20 mouse cellular contexts compared by ENCODE assay signal in the genomic region with DNA sequence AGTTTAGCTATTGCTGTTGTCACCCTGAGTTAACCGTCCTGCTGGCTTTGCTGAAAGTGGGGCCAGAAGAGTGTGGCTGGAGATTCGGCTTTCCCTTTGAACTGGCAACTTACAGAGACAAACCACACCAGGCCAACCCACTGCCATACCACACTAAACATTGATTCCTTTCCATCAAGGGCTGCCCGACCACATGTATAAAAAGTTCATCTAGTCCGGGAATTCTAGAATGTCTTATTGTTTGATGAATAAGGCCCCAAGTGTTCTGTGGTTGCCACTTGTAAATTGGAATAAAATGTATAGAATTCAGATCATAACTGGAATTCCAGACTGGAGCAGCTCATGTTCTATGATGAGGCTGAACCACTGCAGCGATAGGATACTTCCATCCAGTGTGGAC.
"Had no signal": no experiment of that assay in that cellular context is flagged by ENCODE, and none has a peak within 500 bp of the region (broad histone marks: within the 10 kb centered on the region; RNA-seq: fewer than 3 reads in every experiment).

No protein-coding gene starts in this region.

- ATAC-seq: liver, postnatal 0 days had no signal

- DNase-seq: kidney, postnatal 14 days; kidney, postnatal 4 days; left cerebral cortex, postnatal 4 days; liver, postnatal 0 days; lung, postnatal 10 days; lung, postnatal 4 days; midbrain, embryonic 14.5 days; right cerebral cortex, adult 18-20 months; right cerebral cortex, postnatal 14 days; right cerebral cortex, postnatal 4 days; thymus, postnatal 36 days had no signal

- H3K9me3 ChIP-seq: limb, embryonic 12.5 days; limb, embryonic 15.5 days; lung, embryonic 15.5 days; neural tube, embryonic 12.5 days; neural tube, embryonic 15.5 days had no signal

- H3K4me1 ChIP-seq: limb, embryonic 12.5 days; lung, embryonic 15.5 days had no signal

- H3K9ac ChIP-seq: limb, embryonic 12.5 days; limb, embryonic 15.5 days; liver, embryonic 14.5 days; liver, postnatal 0 days; lung, embryonic 15.5 days; neural tube, embryonic 12.5 days; neural tube, embryonic 15.5 days had no signal

- H3K27me3 ChIP-seq: limb, embryonic 12.5 days; limb, embryonic 15.5 days; lung, embryonic 15.5 days; neural tube, embryonic 12.5 days; neural tube, embryonic 15.5 days had no signal

- H3K4me2 ChIP-seq: limb, embryonic 12.5 days; limb, embryonic 15.5 days; liver, embryonic 11.5 days; lung, embryonic 15.5 days; midbrain, embryonic 11.5 days; neural tube, embryonic 12.5 days; neural tube, embryonic 15.5 days had no signal

- H3K4me3 ChIP-seq: limb, embryonic 12.5 days; limb, embryonic 15.5 days; lung, embryonic 15.5 days; neural tube, embryonic 12.5 days; neural tube, embryonic 15.5 days had no signal

- H3K27ac ChIP-seq: limb, embryonic 12.5 days; limb, embryonic 15.5 days; liver, embryonic 14.5 days; lung, embryonic 15.5 days; neural tube, embryonic 12.5 days; stomach, postnatal 0 days had no signal

- H3K36me3 ChIP-seq: limb, embryonic 15.5 days; lung, embryonic 15.5 days; neural tube, embryonic 15.5 days had no signal
